Comparison of ENCODE assay signal across 9 mouse cellular contexts in the genomic region with DNA sequence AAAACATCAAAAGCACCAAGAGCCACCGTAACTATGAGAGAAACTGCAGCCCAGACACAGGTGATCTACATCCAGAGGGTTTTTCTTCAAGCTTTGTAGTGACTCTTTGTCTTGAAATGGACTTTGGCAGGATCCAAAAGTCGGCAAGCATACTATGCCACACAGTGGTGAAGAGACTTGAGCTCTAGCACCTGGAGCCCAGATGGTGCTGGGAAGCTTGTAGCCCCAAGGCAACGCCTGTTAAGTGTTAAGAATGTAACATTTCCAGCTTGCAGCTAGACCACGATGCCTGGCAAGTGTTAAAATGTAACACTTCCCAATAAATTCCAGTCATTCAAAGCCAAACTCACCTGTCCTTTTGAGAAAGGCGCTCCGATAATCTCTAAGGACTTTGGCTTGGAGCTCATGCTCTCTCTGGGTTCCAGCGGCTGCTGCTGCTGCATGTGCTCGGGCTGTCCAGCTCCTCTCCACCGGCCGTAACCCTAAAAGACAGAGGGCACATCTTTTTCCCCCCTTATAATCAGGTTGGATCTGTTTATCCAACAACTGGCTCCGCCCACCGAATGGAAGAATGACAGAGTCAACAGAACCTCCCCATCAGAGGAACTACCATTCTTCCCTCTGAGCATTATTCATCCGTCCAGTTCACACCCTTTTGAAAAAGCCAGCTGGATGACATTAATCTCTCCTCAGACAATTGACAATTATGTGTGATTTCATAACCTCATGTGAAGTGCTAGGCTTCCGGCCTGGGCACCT. TPM values are rescaled to one million over a fixed set of nuclear protein-coding genes. Genes with fewer than 3 reads are reported as not detected.
DNase-seq lines count a peak whose midpoint lies in the region; ATAC-seq and TF ChIP-seq lines count a peak whose summit lies in the region.
"Had no signal": no experiment of that assay in that cellular context is flagged by ENCODE, and none has a peak within 500 bp of the region (broad histone marks: within the 10 kb centered on the region; RNA-seq: fewer than 3 reads in every experiment).

A gene (minus strand): TSS at position 523 of the 759 bp plus-strand sequence.

- H3K27me3 ChIP-seq in heart, embryonic 14.5 days (ENCODE audit: control insufficient read depth, insufficient read depth, low read length), result no peaks in the 10 kb centered on the region
- no peaks in the 10 kb centered on the region for H3K27me3 ChIP-seq in hindbrain, embryonic 15.5 days
- H3K27me3 ChIP-seq in midbrain, embryonic 15.5 days (replicated peaks), result no peaks in the 10 kb centered on the region
- H3K27me3 ChIP-seq: midbrain, embryonic 12.5 days had no signal

- 57% methylated on average over 14 of the region's 14 CpGs for WGBS in heart, embryonic 14.5 days
- WGBS in hindbrain, embryonic 15.5 days, result 53% methylated on average over 14 of the region's 14 CpGs
- 66% methylated on average over 14 of the region's 14 CpGs for WGBS in midbrain, embryonic 15.5 days

- peak within 1 kb of the TSS; percentile 48 for H3K4me2 ChIP-seq in heart, embryonic 14.5 days (ENCODE audit: low read length)
- H3K4me2 ChIP-seq in hindbrain, embryonic 15.5 days, result peak within 1 kb of the TSS; percentile 9; the same call in 1 of the 2 replicates
- H3K4me2 ChIP-seq in midbrain, embryonic 15.5 days, result no peak within 1 kb of the TSS
- H3K4me2 ChIP-seq: midbrain, embryonic 12.5 days had no signal

- no peak for ATAC-seq in heart, embryonic 14.5 days (ENCODE audit: insufficient number of reproducible peaks, insufficient read depth, low FRiP score, low read depth)
- ATAC-seq in hindbrain, embryonic 15.5 days (ENCODE audit: low FRiP score, low read depth), result peak; percentile 57; the same call in 1 of the 2 replicates
- ATAC-seq in midbrain, embryonic 15.5 days (replicated peaks), result peak; percentile 33; the same call in 1 of the 2 replicates

- peak within 1 kb of the TSS in 1 of 2 experiments; percentile 14; a peak in 1 of 4 replicates for H3K4me3 ChIP-seq in heart, embryonic 14.5 days (ENCODE audit: control insufficient read depth in 1 of 2, insufficient read depth in 1 of 2, low read depth in 1 of 2, low read length in 2 of 2)
- H3K4me3 ChIP-seq in hindbrain, embryonic 15.5 days, result no peak within 1 kb of the TSS
- H3K4me3 ChIP-seq in midbrain, embryonic 15.5 days, result no peak within 1 kb of the TSS
- H3K4me3 ChIP-seq: midbrain, embryonic 12.5 days had no signal

- H3K4me1 ChIP-seq in heart, embryonic 14.5 days (ENCODE audit: control insufficient read depth in 2 of 2, insufficient read depth in 2 of 2, low read length in 2 of 2), result peaks cover 0 to 2% of the 10 kb centered on the region in 2 experiments; a peak in 2 of 4 replicates
- H3K4me1 ChIP-seq in hindbrain, embryonic 15.5 days (replicated peaks), result peaks cover 10% of the 10 kb centered on the region
- no peaks in the 10 kb centered on the region for H3K4me1 ChIP-seq in midbrain, embryonic 15.5 days
- H3K4me1 ChIP-seq: midbrain, embryonic 12.5 days had no signal

- no peak for TF ChIP-seq POLR2A in brain, embryonic 14.5 days (IDR thresholded peaks at IDR 0.05; ENCODE audit: borderline replicate concordance, extremely low read depth, insufficient read depth, insufficient read length, poor library complexity, severe bottlenecking)

- no peaks in the 10 kb centered on the region for H3K36me3 ChIP-seq in heart, embryonic 14.5 days (ENCODE audit: control insufficient read depth, insufficient read depth, low read length)
- H3K36me3 ChIP-seq in hindbrain, embryonic 15.5 days, result no peaks in the 10 kb centered on the region
- H3K36me3 ChIP-seq in midbrain, embryonic 15.5 days (replicated peaks), result no peaks in the 10 kb centered on the region
- H3K36me3 ChIP-seq: midbrain, embryonic 12.5 days had no signal

- H3K9me3 ChIP-seq in heart, embryonic 14.5 days (ENCODE audit: control insufficient read depth, low read length), result no peaks in the 10 kb centered on the region
- H3K9me3 ChIP-seq in hindbrain, embryonic 15.5 days, result no peaks in the 10 kb centered on the region
- H3K9me3 ChIP-seq in midbrain, embryonic 15.5 days, result no peaks in the 10 kb centered on the region
- H3K9me3 ChIP-seq: midbrain, embryonic 12.5 days had no signal

- TF ChIP-seq CTCF in brain, embryonic 14.5 days (IDR thresholded peaks at IDR 0.05; ENCODE audit: borderline replicate concordance, extremely low read depth, insufficient read depth, insufficient read length), result no peak

- H3K27ac ChIP-seq in heart, embryonic 14.5 days (replicated peaks in 1 of 2; ENCODE audit: control insufficient read depth in 1 of 2, insufficient read depth in 1 of 2, low read depth in 2 of 2, low read length in 2 of 2), result no peak within 1 kb of the TSS
- H3K27ac ChIP-seq in hindbrain, embryonic 15.5 days (replicated peaks), result no peak within 1 kb of the TSS
- no peak within 1 kb of the TSS for H3K27ac ChIP-seq in midbrain, embryonic 15.5 days
- H3K27ac ChIP-seq: midbrain, embryonic 12.5 days had no signal

- H3K9ac ChIP-seq in heart, embryonic 14.5 days (ENCODE audit: low read length), result no peak within 1 kb of the TSS
- H3K9ac ChIP-seq in hindbrain, embryonic 15.5 days, result no peak within 1 kb of the TSS
- H3K9ac ChIP-seq in midbrain, embryonic 15.5 days, result no peak within 1 kb of the TSS
- H3K9ac ChIP-seq: midbrain, embryonic 12.5 days had no signal

- no peak for DNase-seq in heart, adult 9 months (ENCODE audit: low spot score in 2 of 2)
- DNase-seq in brain, embryonic 14.5 days (ENCODE audit: low read depth), result peak; percentile 50
- no peak for DNase-seq in cerebellum, postnatal 25 days
- no peak for DNase-seq in frontal cortex, adult 2 months (ENCODE audit: extremely low spot score in 1 of 2, low spot score in 1 of 2)
- no peak for DNase-seq in cerebellum, postnatal 10 days

RNA-seq across cellular contexts. Expression of the gene that starts here (rescaled TPM):
- polyA plus RNA-seq in heart, embryonic 14.5 days (2014; fragmentation: Nextera tagmentation; extraction: Ambion mirVana), result 0.66 and 1.2 TPM in 2 replicates
- 0.62 and 0.63 TPM in 2 replicates for polyA plus RNA-seq in brain, embryonic 14.5 days (2012; rRNA removed)
- polyA plus RNA-seq in hindbrain, embryonic 15.5 days (2015; fragmentation: Nextera tagmentation; extraction: Ambion mirVana), result 2.1 and 2.8 TPM in 2 replicates
- 0.83 and 1.1 TPM in 2 replicates for polyA plus RNA-seq in midbrain, embryonic 15.5 days (2015; fragmentation: Nextera tagmentation; extraction: Ambion mirVana)
- 0.24 TPM in 1 of 2 replicates, not detected in the other for polyA plus RNA-seq in frontal cortex, adult 2 months (2012; rRNA removed)

Comparison
In these comparisons a context has a peak if more than half of its experiments do, and no peak if none do; other contexts are left out.
1. Peak in DNase-seq in brain, embryonic 14.5 days; RNA of the gene not detected or under 1 TPM.